Mouse (Mus musculus) embryonic facial prominence, embryonic 14.5 days (tissue): ENCODE data around the gene Zfp59. TPM values are rescaled to one million over a fixed set of nuclear protein-coding genes. Genes with fewer than 3 reads are reported as not detected.
"Not testable (repeated sequence)": the region's sequence is repeated elsewhere in the genome, so short reads cannot be mapped to it uniquely, and the experiment has no call there.

Experiments
- ATAC-seq: fragments of 200-750 bp; cut with Nextera tagmentation; 2 replicates; pipeline ENCODE4 v1.8.0; 2017; ENCODE audit warnings: low read depth, moderate number of reproducible peaks, moderate TSS enrichment
- DNase-seq: peaks from one replicate; pipeline ENCODE4 v3.0.0-alpha.2; 2015; ENCODE audit warnings: low spot score
- H3K27ac ChIP-seq: fragments of 300-500 bp; sonication (generic); replicated peaks from 2 replicates; pipeline ENCODE4 v1.5.1; 2014; ENCODE audit warnings: low read depth, mild to moderate bottlenecking, low read length, moderate library complexity
- H3K27me3 ChIP-seq: fragments of 300-500 bp; sonication (generic); replicated peaks from 2 replicates; pipeline ENCODE4 v1.6.1; 2014; ENCODE audit warnings: low read length; ENCODE audit not compliant: control insufficient read depth, insufficient read depth
- H3K36me3 ChIP-seq: fragments of 300-500 bp; sonication (generic); 2 replicates; pipeline ENCODE4 v1.6.1; 2014; ENCODE audit warnings: low read length, mixed read lengths; ENCODE audit not compliant: control insufficient read depth, insufficient read depth
- H3K4me1 ChIP-seq: fragments of 300-500 bp; sonication (generic); 2 replicates; pipeline ENCODE4 v1.6.1; 2014; ENCODE audit warnings: antibody characterized with exemption, low read length; ENCODE audit not compliant: control insufficient read depth, insufficient read depth
- H3K4me2 ChIP-seq: fragments of 300-500 bp; sonication (generic); 2 replicates; pipeline ENCODE4 v1.6.1; 2014; ENCODE audit warnings: low read depth, mild to moderate bottlenecking, low read length, moderate library complexity, mixed read lengths
- H3K4me3 ChIP-seq: fragments of 300-500 bp; sonication (generic); 2 replicates; pipeline ENCODE4 v1.5.1; 2014; ENCODE audit warnings: low read depth, mild to moderate bottlenecking, low read length
- H3K9ac ChIP-seq: fragments of 300-500 bp; sonication (generic); 2 replicates; pipeline ENCODE4 v1.6.1; 2014; ENCODE audit warnings: low read depth, mild to moderate bottlenecking, low read length, moderate library complexity, mixed read lengths
- H3K9me3 ChIP-seq: fragments of 300-500 bp; sonication (generic); 2 replicates; pipeline ENCODE4 v1.6.1; 2016; ENCODE audit warnings: low read length; ENCODE audit not compliant: control insufficient read depth
- WGBS: fragments of 180-500 bp; shearing (Covaris S2); extraction: QIAGEN DNeasy Blood & Tissue Kit; methylation state at CpG from one replicate; pipeline ENCODE4 v1.1.7; 2014; 5-methylcytosine and 5-hydroxymethylcytosine counted together
- polyA plus RNA-seq: library from polyadenylated mRNA; unstranded; fragments of >200 nt; fragmentation: Nextera tagmentation; extraction: Ambion mirVana; gene quantifications from 2 replicates; pipeline ENCODE4 v1.2.1, GENCODE M21; 2014

Gene Zfp59
- polyA plus RNA-seq, 1 experiment from 2014 or later, result 8.4 TPM

GRCm38 (mm10) chr7:27859301-27860251, 21.2 kb downstream of the Zfp59 start:
- Histone ChIP-seq H3K27me3 (no peaks in the 10 kb centered on the region), H3K36me3 (peaks cover 16% of the 10 kb centered on the region), H3K9me3 (no peaks in the 10 kb centered on the region), H3K4me1 (peaks cover 5% of the 10 kb centered on the region; the same call in 1 of the 2 replicates), H3K9ac (peak overlapping the region; percentile 74), H3K27ac (peak overlapping the region; percentile 70; the same call in 1 of the 2 replicates), H3K4me3 (peak overlapping the region; percentile 58), H3K4me2 (peak overlapping the region; percentile 60)
- no peak for ATAC-seq
- peak; percentile 5 for DNase-seq
- 24% methylated on average over 10 of the region's 10 CpGs for WGBS

GRCm38 (mm10) chr7:27860396-27861235, 22.2 kb downstream of the Zfp59 start:
- peaks cover 13% of the 10 kb centered on the region for H3K36me3 ChIP-seq
- ATAC-seq (peak; percentile 94), DNase-seq (peak; percentile 94)
- under 1% methylated on average over 20 of the region's 22 CpGs for WGBS
- no peaks in the 10 kb centered on the region for H3K27me3 ChIP-seq
- peak overlapping the region; percentile 60 for H3K4me2 ChIP-seq
- H3K9me3 ChIP-seq, result no peaks in the 10 kb centered on the region
- H3K9ac ChIP-seq, result peak overlapping the region; percentile 74
- peak overlapping the region; percentile 58 for H3K4me3 ChIP-seq
- peaks cover 5% of the 10 kb centered on the region; the same call in 1 of the 2 replicates for H3K4me1 ChIP-seq
- H3K27ac ChIP-seq, result peak overlapping the region; percentile 70

- H3K4me3 ChIP-seq, ATAC-seq, DNase-seq, H3K4me2 ChIP-seq, H3K9me3 ChIP-seq, H3K27me3 ChIP-seq, H3K27ac ChIP-seq, H3K4me1 ChIP-seq, H3K9ac ChIP-seq: not testable (repeated sequence)
- WGBS, result 81% methylated on average over 5 of the region's 5 CpGs
- H3K36me3 ChIP-seq, result peaks cover 28% of the 10 kb centered on the region
Observed at GRCm38 (mm10) chr7:27862578-27862977, 24.2 kb downstream of the Zfp59 start.

GRCm38 (mm10) chr7:27881721-27882120, 43.3 kb downstream of the Zfp59 start:
- Histone ChIP-seq H3K4me1 (no peaks in the 10 kb centered on the region), H3K36me3 (peaks cover 61% of the 10 kb centered on the region)
- 95% methylated on average over 4 of the region's 4 CpGs for WGBS

GRCm38 (mm10) chr7:27900601-27901000, 62.2 kb downstream of the Zfp59 start:
- DNase-seq, result no peak
- Histone ChIP-seq H3K36me3 (no peaks in the 10 kb centered on the region), H3K27ac (no peak overlapping the region), H3K4me3 (no peak overlapping the region), H3K4me2 (no peak overlapping the region), H3K4me1 (no peaks in the 10 kb centered on the region), H3K27me3 (no peaks in the 10 kb centered on the region), H3K9me3 (peaks cover 13% of the 10 kb centered on the region), H3K9ac (no peak overlapping the region)
- ATAC-seq, result no peak
- 91% methylated on average over 4 of the region's 4 CpGs for WGBS

More at GRCm38 (mm10) chr7:27881721-27882120, 43.3 kb downstream of the Zfp59 start:
- no peak overlapping the region for H3K27ac ChIP-seq
- no peak overlapping the region for H3K9ac ChIP-seq
- H3K27me3 ChIP-seq, result no peaks in the 10 kb centered on the region
- H3K4me2 ChIP-seq, result no peak overlapping the region
- ATAC-seq (no peak), DNase-seq (no peak)
- 0 out of 2 replicates have a peak, but pooled peaks cover 10% of the 10 kb centered on the region for H3K9me3 ChIP-seq
- no peak overlapping the region for H3K4me3 ChIP-seq

GRCm38 (mm10) chr7:27905061-27905848, 66.8 kb downstream of the Zfp59 start:
- no peaks in the 10 kb centered on the region for H3K27me3 ChIP-seq
- H3K4me2 ChIP-seq, result no peak overlapping the region
- peaks cover 15% of the 10 kb centered on the region for H3K9me3 ChIP-seq
- no peak overlapping the region for H3K9ac ChIP-seq
- DNase-seq (peak; percentile 58), ATAC-seq (peak; percentile 50; the same call in 1 of the 2 replicates)
- no peaks in the 10 kb centered on the region for H3K4me1 ChIP-seq
- 67% methylated on average over 11 of the region's 11 CpGs for WGBS
- no peak overlapping the region for H3K27ac ChIP-seq
- no peak overlapping the region for H3K4me3 ChIP-seq
- H3K36me3 ChIP-seq, result peaks cover 13% of the 10 kb centered on the region
